Mouse (Mus musculus): ENCODE data around the gene Dmrt1.

GRCm38 (mm10) chr19:25607461-25608205 lies 102.2 kb downstream of the Dmrt1 start:
- TF ChIP-seq EP300 (IDR thresholded peaks at IDR 0.05; ENCODE audit: insufficient read depth, low read depth, low read length), result no peak
- TF ChIP-seq CTCF (IDR thresholded peaks at IDR 0.05; ENCODE audit: low read depth, low read length), result no peak
- TF ChIP-seq POLR2A (IDR thresholded peaks at IDR 0.05; ENCODE audit: insufficient read depth, low read length), result no peak
